20 mouse cellular contexts compared by ENCODE assay signal in genomic region chr6:52705280-52705679, GRCm38 (mm10).
"Had no signal": no experiment of that assay in that cellular context is flagged by ENCODE, and none has a peak within 500 bp of the region (broad histone marks: within the 10 kb centered on the region; RNA-seq: fewer than 3 reads in every experiment).

No protein-coding gene starts in this region.

- H3K27me3 ChIP-seq: limb, embryonic 12.5 days; limb, embryonic 15.5 days; liver, embryonic 15.5 days; megakaryocyte, embryonic 14.5 days; midbrain, embryonic 13.5 days; neural tube, embryonic 13.5 days had no signal

- H3K4me2 ChIP-seq: limb, embryonic 12.5 days; limb, embryonic 15.5 days; liver, embryonic 15.5 days; lung, embryonic 14.5 days; midbrain, embryonic 13.5 days; neural tube, embryonic 13.5 days had no signal

- H3K27ac ChIP-seq: kidney, postnatal 0 days; limb, embryonic 12.5 days; limb, embryonic 15.5 days; liver, embryonic 15.5 days; midbrain, embryonic 10.5 days; midbrain, embryonic 13.5 days; neural tube, embryonic 13.5 days; stomach, postnatal 0 days had no signal

- ATAC-seq: lung, postnatal 0 days; midbrain, embryonic 13.5 days; midbrain, embryonic 16.5 days had no signal

- H3K4me1 ChIP-seq: limb, embryonic 12.5 days; limb, embryonic 15.5 days; liver, embryonic 15.5 days; midbrain, embryonic 10.5 days; midbrain, embryonic 13.5 days; neural tube, embryonic 13.5 days had no signal

- H3K9ac ChIP-seq: limb, embryonic 12.5 days; limb, embryonic 15.5 days; liver, embryonic 15.5 days; lung, embryonic 14.5 days; midbrain, embryonic 13.5 days; neural tube, embryonic 13.5 days had no signal

- H3K36me3 ChIP-seq: limb, embryonic 12.5 days; limb, embryonic 15.5 days; liver, embryonic 15.5 days; midbrain, embryonic 10.5 days; midbrain, embryonic 13.5 days; neural tube, embryonic 13.5 days had no signal

- H3K4me3 ChIP-seq: limb, embryonic 12.5 days; limb, embryonic 15.5 days; liver, embryonic 15.5 days; megakaryocyte, embryonic 14.5 days; midbrain, embryonic 10.5 days; midbrain, embryonic 13.5 days; myocyte; neural tube, embryonic 13.5 days had no signal

- H3K9me3 ChIP-seq: limb, embryonic 12.5 days; limb, embryonic 15.5 days; liver, embryonic 15.5 days; megakaryocyte, embryonic 14.5 days; midbrain, embryonic 10.5 days; midbrain, embryonic 13.5 days; neural tube, embryonic 13.5 days had no signal

- DNase-seq: kidney, adult 2 months; kidney, postnatal 25 days; left cerebral cortex, postnatal 4 days; lung, embryonic 14.5 days; lung, postnatal 36 days; thymus, adult 2 months; thymus, postnatal 14 days; thymus, postnatal 4 days had no signal
